Mouse (Mus musculus) neural tube, postnatal 0 days (tissue): ENCODE data around the gene Mptx1. TPM values are rescaled to one million over a fixed set of nuclear protein-coding genes. Genes with fewer than 3 reads are reported as not detected.

ENCODE experiments used
- polyA plus RNA-seq: library from polyadenylated mRNA; unstranded; fragments of >200 nt; fragmentation: Nextera tagmentation; extraction: Ambion mirVana; gene quantifications from 2 replicates; pipeline ENCODE4 v1.2.1, GENCODE M21; 2015

Mptx1 gene
- polyA plus RNA-seq = not detected in 2 replicates

GRCm38 (mm10) chr1:174330218-174330617 lies at the start of gene Mptx1:
Mptx1 (plus strand) TSS chr1:174330518.

GRCm38 (mm10) chr1:174364882-174365451 lies 34.6 kb downstream of the Mptx1 start, which contains the start of gene Olfr417:
Olfr417 (plus strand) TSS chr1:174365122.

Other genes starting within 250 kb of the Mptx1 start
- gene Olfr429, start 246.2 kb upstream of the Mptx1 start, polyA plus RNA-seq = not detected in 2 replicates
- gene Olfr427, start 233.6 kb upstream of the Mptx1 start, polyA plus RNA-seq = not detected in 2 replicates
- not detected in 2 replicates for gene Olfr231, start 209.4 kb upstream of the Mptx1 start, polyA plus RNA-seq
- not detected in 2 replicates for gene Olfr424, start 199.0 kb upstream of the Mptx1 start, polyA plus RNA-seq
- gene Olfr420, start 174.9 kb upstream of the Mptx1 start, polyA plus RNA-seq = not detected in 2 replicates
- gene Spta1, start 157.7 kb upstream of the Mptx1 start, polyA plus RNA-seq = not detected in 2 replicates
- not detected in 2 replicates for gene Olfr419, start 78.5 kb upstream of the Mptx1 start, polyA plus RNA-seq
- not detected in 2 replicates for gene Olfr417, start 34.6 kb downstream of the Mptx1 start, polyA plus RNA-seq
- gene Olfr248, start 60.5 kb downstream of the Mptx1 start, polyA plus RNA-seq = not detected in 2 replicates
- gene Olfr414, start 93.5 kb downstream of the Mptx1 start, polyA plus RNA-seq = not detected in 2 replicates
- gene Olfr220, start 111.6 kb downstream of the Mptx1 start, polyA plus RNA-seq = not detected in 2 replicates
- 7.2 and 9.7 TPM in 2 replicates for gene Fmn2, start 171.3 kb downstream of the Mptx1 start, polyA plus RNA-seq